Mouse (Mus musculus): ENCODE results near the gene Adssl1. TPM values are rescaled to one million over a fixed set of nuclear protein-coding genes. Genes with fewer than 3 reads are reported as not detected.
A peak's percentile ranks its signal among the peaks of the same experiment; 100 is the strongest.

The Adssl1 gene
- total and polyA plus RNA-seq, 3 experiments, result 10.2 to 29.4 (median 10.7) TPM

- in situ Hi-C loops (cut with MboI; ENCODE audit: low pct_ligation_motif_present, low pct_unique_long_range_greater_than_20kb, low sequenced_read_pairs), result no loop called here
- H3K36me3 ChIP-seq (replicated peaks in 1 of 2; ENCODE audit: control insufficient read depth in 1 of 2, insufficient read depth in 1 of 2, low read length in 1 of 2), result peaks cover 10 to 22% of the 10 kb centered on the region in 2 experiments
- peak overlapping the region; percentile 39 to 64 (median 61) for H3K4me3 ChIP-seq (replicated peaks in 1 of 3; ENCODE audit: low read depth in 2 of 3, low read length in 2 of 3, poor library complexity in 1 of 3)
- dilution Hi-C loops (cut with MboI; ENCODE audit: extremely low pct_ligation_motif_present, extremely low pct_unique_long_range_greater_than_20kb, low sequenced_read_pairs), result no loop called here
- H3K4me1 ChIP-seq (ENCODE audit: control insufficient read depth in 1 of 2, insufficient read depth in 2 of 2), result peaks cover 40 to 94% of the 10 kb centered on the region in 2 experiments
- peak overlapping the region; percentile 50 for H3K9ac ChIP-seq (ENCODE audit: insufficient read depth, low read depth)
- no peaks in the 10 kb centered on the region for H3K79me2 ChIP-seq (replicated peaks; ENCODE audit: control insufficient read depth, extremely low read depth, insufficient read depth, poor library complexity, severe bottlenecking)
- no peaks in the 10 kb centered on the region for H3K27me3 ChIP-seq (replicated peaks)
- TF ChIP-seq POLR2A (IDR thresholded peaks at IDR 0.05; ENCODE audit: low read depth, low read length) (0 out of 2 replicates have a peak, but pooled peaks have one; percentile 18), MAX (IDR thresholded peaks at IDR 0.05; ENCODE audit: low read length) (no peak), EP300 (IDR thresholded peaks at IDR 0.05; ENCODE audit: low read length) (peak; percentile 17; the same call in 1 of the 2 replicates), ELF1 (IDR thresholded peaks at IDR 0.05; ENCODE audit: low read depth, low read length) (0 out of 2 replicates have a peak, but pooled peaks have one; percentile 17), CHD2 (IDR thresholded peaks at IDR 0.05; ENCODE audit: low read length) (no peak), ZKSCAN1 (IDR thresholded peaks at IDR 0.05; ENCODE audit: borderline replicate concordance, low read depth, low read length) (no peak), UBTF (IDR thresholded peaks at IDR 0.05; ENCODE audit: low read depth, low read length) (no peak)
- peak overlapping the region; percentile 48 for H3K27ac ChIP-seq (ENCODE audit: insufficient read depth, low read depth)
- H3K4me2 ChIP-seq (ENCODE audit: insufficient read depth, low read depth, poor library complexity, severe bottlenecking), result peak overlapping the region; percentile 64
- no peaks in the 10 kb centered on the region for H3K9me3 ChIP-seq (replicated peaks; ENCODE audit: low read length)
- no peak for DNase-seq (ENCODE audit: extremely low read depth)
Observed at GRCm38 (mm10) chr12:112618981-112619685, 712 bp upstream of the Adssl1 start.

- Histone ChIP-seq H3K9ac (ENCODE audit: insufficient read depth, low read depth) (peak overlapping the region; percentile 34; the same call in 1 of the 2 replicates), H3K4me2 (ENCODE audit: insufficient read depth, low read depth, poor library complexity, severe bottlenecking) (peak overlapping the region; percentile 64), H3K36me3 (replicated peaks in 1 of 2; ENCODE audit: control insufficient read depth in 1 of 2, insufficient read depth in 1 of 2, low read length in 1 of 2) (peaks cover under 1 to 8% of the 10 kb centered on the region in 2 experiments), H3K9me3 (replicated peaks; ENCODE audit: low read length) (no peaks in the 10 kb centered on the region), H3K79me2 (replicated peaks; ENCODE audit: control insufficient read depth, extremely low read depth, insufficient read depth, poor library complexity, severe bottlenecking) (no peaks in the 10 kb centered on the region), H3K4me3 (replicated peaks in 1 of 3; ENCODE audit: low read depth in 2 of 3, low read length in 2 of 3, poor library complexity in 1 of 3) (peak overlapping the region; percentile 58 to 64 (median 61)), H3K27ac (ENCODE audit: insufficient read depth, low read depth) (no peak overlapping the region), H3K4me1 (ENCODE audit: control insufficient read depth in 1 of 2, insufficient read depth in 2 of 2) (peaks cover 37 to 94% of the 10 kb centered on the region in 2 experiments), H3K27me3 (replicated peaks) (no peaks in the 10 kb centered on the region)
- TF ChIP-seq TBP (conservative IDR thresholded peaks at IDR 0.05; ENCODE audit: low read depth, low read length), result no peak
- TF ChIP-seq SIN3A (IDR thresholded peaks at IDR 0.05; ENCODE audit: low read length), result 0 out of 2 replicates have a peak, but pooled peaks have one; percentile 4
- no peak for TF ChIP-seq RAD21 (IDR thresholded peaks at IDR 0.05; ENCODE audit: low read depth, low read length)
- no peak for TF ChIP-seq POLR2A (IDR thresholded peaks at IDR 0.05; ENCODE audit: low read depth, low read length)
- no peak for DNase-seq (ENCODE audit: extremely low read depth)
- dilution Hi-C loops (cut with MboI; ENCODE audit: extremely low pct_ligation_motif_present, extremely low pct_unique_long_range_greater_than_20kb, low sequenced_read_pairs) (no loop called here), in situ Hi-C loops (cut with MboI; ENCODE audit: low pct_ligation_motif_present, low pct_unique_long_range_greater_than_20kb, low sequenced_read_pairs) (no loop called here)
Observed at GRCm38 (mm10) chr12:112620354-112621061, 663 bp downstream of the Adssl1 start.

DNA sequence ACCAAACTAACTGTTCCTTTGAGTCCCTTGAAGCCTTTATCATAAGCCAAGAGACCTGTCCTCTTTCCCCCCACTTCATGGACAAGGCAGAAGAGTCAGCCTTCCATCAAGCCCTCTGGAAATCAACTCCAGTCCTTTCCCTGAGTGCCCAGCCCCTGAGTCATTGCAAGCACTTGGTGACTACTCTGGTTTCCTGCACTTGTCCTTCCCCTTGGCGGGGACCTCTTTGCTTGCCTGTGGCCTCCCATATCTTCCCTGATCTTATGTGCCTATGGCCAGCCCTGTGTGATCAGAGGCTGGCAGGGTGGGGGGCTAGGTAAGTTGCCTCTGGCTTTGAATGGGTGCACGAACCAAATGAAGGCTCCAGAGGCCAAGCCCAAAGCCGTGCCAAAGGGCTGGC lies 2.1 kb downstream of the Adssl1 start:
- H3K4me1 ChIP-seq (ENCODE audit: control insufficient read depth in 1 of 2, insufficient read depth in 2 of 2), result peaks cover 37 to 94% of the 10 kb centered on the region in 2 experiments
- H3K27me3 ChIP-seq (replicated peaks), result no peaks in the 10 kb centered on the region
- no peak for DNase-seq (ENCODE audit: extremely low read depth)
- no peak overlapping the region for H3K27ac ChIP-seq (ENCODE audit: insufficient read depth, low read depth)
- H3K4me3 ChIP-seq (replicated peaks in 1 of 3; ENCODE audit: low read depth in 2 of 3, low read length in 2 of 3, poor library complexity in 1 of 3), result no peak overlapping the region
- H3K4me2 ChIP-seq (ENCODE audit: insufficient read depth, low read depth, poor library complexity, severe bottlenecking), result no peak overlapping the region
- TF ChIP-seq ETS1 (conservative IDR thresholded peaks at IDR 0.05; ENCODE audit: low read depth, low read length) (no peak), POLR2AphosphoS2 (IDR thresholded peaks at IDR 0.05; ENCODE audit: low read depth, low read length) (no peak), ZC3H11A (IDR thresholded peaks at IDR 0.05; ENCODE audit: low read depth, low read length) (no peak), NELFE (IDR thresholded peaks at IDR 0.05; ENCODE audit: low read depth, low read length) (no peak), RAD21 (IDR thresholded peaks at IDR 0.05; ENCODE audit: low read depth, low read length) (no peak), HCFC1 (IDR thresholded peaks at IDR 0.05; ENCODE audit: low read depth, low read length) (no peak)
- no peaks in the 10 kb centered on the region for H3K9me3 ChIP-seq (replicated peaks; ENCODE audit: low read length)
- no peaks in the 10 kb centered on the region for H3K79me2 ChIP-seq (replicated peaks; ENCODE audit: control insufficient read depth, extremely low read depth, insufficient read depth, poor library complexity, severe bottlenecking)
- in situ Hi-C loops (cut with MboI; ENCODE audit: low pct_ligation_motif_present, low pct_unique_long_range_greater_than_20kb, low sequenced_read_pairs), result no loop called here
- dilution Hi-C loops (cut with MboI; ENCODE audit: extremely low pct_ligation_motif_present, extremely low pct_unique_long_range_greater_than_20kb, low sequenced_read_pairs), result no loop called here
- no peak overlapping the region for H3K9ac ChIP-seq (ENCODE audit: insufficient read depth, low read depth)
- peaks cover 0 to 3% of the 10 kb centered on the region in 2 experiments for H3K36me3 ChIP-seq (replicated peaks in 1 of 2; ENCODE audit: control insufficient read depth in 1 of 2, insufficient read depth in 1 of 2, low read length in 1 of 2)
